Mouse (Mus musculus) forebrain, embryonic 14.5 days (tissue): Measurements from ENCODE around the gene Tctn3. TPM values are rescaled to one million over a fixed set of nuclear protein-coding genes. Genes with fewer than 3 reads are reported as not detected.
"Not testable (repeated sequence)": the region's sequence is repeated elsewhere in the genome, so short reads cannot be mapped to it uniquely, and the experiment has no call there.

Experiments used
- ATAC-seq: fragments of 200-750 bp; cut with Nextera tagmentation; 2 replicates; pipeline ENCODE4 v1.8.0; 2017; ENCODE audit warnings: mild to moderate bottlenecking, moderate library complexity
- DNase-seq: peaks from one replicate; pipeline ENCODE4 v3.0.0-alpha.2; 2015; ENCODE audit warnings: low spot score
- H3K27ac ChIP-seq: fragments of 300-500 bp; sonication (generic); 2 replicates; pipeline ENCODE4 v1.5.1; 2014; ENCODE audit warnings: low read depth, mild to moderate bottlenecking, control low read depth, low read length, moderate library complexity
- H3K27me3 ChIP-seq: fragments of 300-500 bp; sonication (generic); replicated peaks from 2 replicates; pipeline ENCODE4 v1.6.1; 2014; ENCODE audit warnings: low read length, control low read depth, mixed read lengths; ENCODE audit not compliant: control insufficient read depth, insufficient read depth
- H3K36me3 ChIP-seq: fragments of 300-500 bp; sonication (generic); 2 replicates; pipeline ENCODE4 v1.6.1; 2014; ENCODE audit warnings: low read length, control low read depth; ENCODE audit not compliant: control insufficient read depth, insufficient read depth
- H3K4me1 ChIP-seq: fragments of 300-500 bp; sonication (generic); 2 replicates; pipeline ENCODE4 v1.6.1; 2014; ENCODE audit warnings: antibody characterized with exemption, low read length, control low read depth; ENCODE audit not compliant: control insufficient read depth, insufficient read depth
- H3K4me2 ChIP-seq: fragments of 300-500 bp; sonication (generic); 2 replicates; pipeline ENCODE4 v1.6.1; 2014; ENCODE audit warnings: mild to moderate bottlenecking, control low read depth, low read length
- H3K4me3 ChIP-seq: fragments of 300-500 bp; sonication (generic); 2 replicates; pipeline ENCODE4 v1.5.1; 2014; ENCODE audit warnings: low read depth, low read length, control low read depth
- H3K9ac ChIP-seq: fragments of 300-500 bp; sonication (generic); 2 replicates; pipeline ENCODE4 v1.6.1; 2014; ENCODE audit warnings: mild to moderate bottlenecking, low read length, control low read depth, moderate library complexity
- H3K9me3 ChIP-seq: fragments of 300-500 bp; sonication (generic); replicated peaks from 2 replicates; pipeline ENCODE4 v1.6.1; 2016; ENCODE audit warnings: low read length, control low read depth, mixed read lengths; ENCODE audit not compliant: control insufficient read depth
- WGBS: fragments of 180-500 bp; shearing (Covaris S2); extraction: QIAGEN DNeasy Blood & Tissue Kit; methylation state at CpG from one replicate; pipeline ENCODE4 v1.1.7; 2014; 5-methylcytosine and 5-hydroxymethylcytosine counted together
- polyA plus RNA-seq: library from polyadenylated mRNA; unstranded; fragments of >200 nt; fragmentation: Nextera tagmentation; extraction: Ambion mirVana; gene quantifications from 2 replicates; pipeline ENCODE4 v1.2.1, GENCODE M21; 2014

The Tctn3 gene
- polyA plus RNA-seq, 1 experiment from 2014 or later, result 9.3 TPM

DNA sequence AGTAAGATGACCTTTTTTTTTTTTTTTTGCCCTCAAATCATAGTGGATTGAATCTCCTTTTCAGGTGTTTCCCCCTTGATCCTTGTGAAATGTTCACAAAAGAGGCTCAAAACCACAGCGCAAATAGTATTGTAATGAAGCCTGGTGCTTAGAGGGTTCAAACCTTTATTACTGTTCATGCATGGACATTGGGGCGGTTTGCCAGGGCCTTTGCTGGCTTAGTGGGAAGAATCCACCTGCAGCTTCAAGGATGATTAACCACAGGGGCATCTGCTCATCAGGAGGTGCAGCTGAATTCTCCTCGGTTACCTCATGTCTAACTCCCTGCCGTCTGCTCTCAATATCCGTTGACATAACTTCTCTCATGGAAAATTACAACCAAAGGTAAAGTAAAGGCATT, 20.6 kb upstream of the Tctn3 start:
- WGBS, result 87% methylated on average over 5 of the region's 5 CpGs
- no peaks in the 10 kb centered on the region for H3K27me3 ChIP-seq
- DNase-seq, result no peak
- no peaks in the 10 kb centered on the region for H3K9me3 ChIP-seq
- no peak for ATAC-seq
- no peak overlapping the region for H3K27ac ChIP-seq
- no peaks in the 10 kb centered on the region for H3K4me1 ChIP-seq
- H3K36me3 ChIP-seq, result no peaks in the 10 kb centered on the region
- H3K4me2 ChIP-seq, result no peak overlapping the region
- no peak overlapping the region for H3K9ac ChIP-seq
- H3K4me3 ChIP-seq, result no peak overlapping the region

DNA sequence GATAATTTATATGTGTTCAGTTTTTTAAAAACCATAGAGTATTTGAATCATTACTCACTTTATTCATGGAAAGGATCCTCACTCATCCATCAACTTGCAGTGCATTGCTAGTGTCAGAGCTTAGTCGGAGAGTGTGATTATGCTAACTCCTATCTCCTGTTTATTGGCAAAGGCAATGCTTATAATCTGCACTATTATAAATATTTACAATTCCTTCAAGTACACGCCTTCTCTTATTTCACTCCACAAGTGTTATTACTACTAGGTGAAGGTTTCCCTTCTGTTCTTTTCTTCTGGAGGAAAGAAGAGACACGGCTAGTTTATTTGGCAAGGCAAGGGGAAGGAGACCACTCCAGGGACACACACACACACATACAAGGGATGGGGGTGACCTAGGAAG, 20.2 kb upstream of the Tctn3 start:
- H3K36me3 ChIP-seq, result no peaks in the 10 kb centered on the region
- H3K9me3 ChIP-seq, result no peaks in the 10 kb centered on the region
- no peak overlapping the region for H3K27ac ChIP-seq
- no peak overlapping the region for H3K9ac ChIP-seq
- no peaks in the 10 kb centered on the region for H3K4me1 ChIP-seq
- no peak overlapping the region for H3K4me3 ChIP-seq
- ATAC-seq (no peak), DNase-seq (no peak)
- no peaks in the 10 kb centered on the region for H3K27me3 ChIP-seq
- WGBS, result 86% methylated on average over 3 of the region's 3 CpGs
- no peak overlapping the region for H3K4me2 ChIP-seq

DNA sequence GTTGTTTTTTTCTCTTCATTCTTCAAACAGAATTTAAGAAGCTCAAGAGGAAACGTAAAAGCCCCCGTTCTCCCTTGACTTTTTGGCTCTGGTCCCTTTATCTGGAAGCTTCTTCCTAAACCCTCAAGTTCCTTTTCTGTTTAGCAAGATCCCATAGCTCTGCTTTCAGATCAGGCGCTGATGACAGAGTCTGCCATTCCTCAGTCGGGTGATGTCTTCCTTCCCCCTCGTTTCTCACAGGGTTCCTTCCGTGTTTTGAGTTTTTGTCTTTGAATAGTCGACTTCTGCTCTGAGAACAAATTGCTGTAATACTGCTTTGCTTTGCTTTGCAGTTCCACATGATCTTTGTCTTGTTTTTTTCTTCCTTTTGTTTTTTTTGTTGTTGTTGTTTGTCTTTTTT, 18.6 kb upstream of the Tctn3 start:
- no peaks in the 10 kb centered on the region for H3K9me3 ChIP-seq
- no peak overlapping the region for H3K4me2 ChIP-seq
- WGBS, result 82% methylated on average over 7 of the region's 7 CpGs
- no peak overlapping the region for H3K27ac ChIP-seq
- H3K4me1 ChIP-seq, result no peaks in the 10 kb centered on the region
- H3K27me3 ChIP-seq, result no peaks in the 10 kb centered on the region
- H3K36me3 ChIP-seq, result no peaks in the 10 kb centered on the region
- H3K4me3 ChIP-seq, result no peak overlapping the region
- no peak for DNase-seq
- ATAC-seq, result no peak
- H3K9ac ChIP-seq, result no peak overlapping the region

DNA sequence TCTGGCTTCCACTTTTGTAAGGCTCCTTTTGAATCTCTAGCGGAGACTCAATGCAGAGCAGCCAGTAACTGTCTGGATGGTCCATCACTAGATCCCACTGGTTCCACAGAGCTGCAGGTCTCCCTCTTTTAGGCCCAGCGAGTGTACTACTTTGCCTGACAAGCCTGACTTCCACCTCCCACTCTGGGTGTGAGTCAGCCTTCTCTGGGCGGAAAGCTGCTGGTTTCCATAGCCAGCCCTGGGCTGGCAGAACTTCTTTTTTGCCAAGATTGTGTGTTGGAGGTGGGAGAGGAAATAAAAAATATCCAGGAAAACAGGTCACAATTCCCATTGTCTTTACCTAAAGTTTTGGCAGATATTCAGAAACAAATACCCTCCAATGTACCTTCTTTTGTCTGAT, 18.1 kb upstream of the Tctn3 start:
- Histone ChIP-seq H3K36me3 (no peaks in the 10 kb centered on the region), H3K27ac (no peak overlapping the region), H3K4me1 (no peaks in the 10 kb centered on the region), H3K9ac (no peak overlapping the region), H3K4me2 (no peak overlapping the region), H3K27me3 (no peaks in the 10 kb centered on the region), H3K9me3 (no peaks in the 10 kb centered on the region), H3K4me3 (no peak overlapping the region)
- DNase-seq (no peak), ATAC-seq (no peak)
- 90% methylated on average over 3 of the region's 3 CpGs for WGBS

DNA sequence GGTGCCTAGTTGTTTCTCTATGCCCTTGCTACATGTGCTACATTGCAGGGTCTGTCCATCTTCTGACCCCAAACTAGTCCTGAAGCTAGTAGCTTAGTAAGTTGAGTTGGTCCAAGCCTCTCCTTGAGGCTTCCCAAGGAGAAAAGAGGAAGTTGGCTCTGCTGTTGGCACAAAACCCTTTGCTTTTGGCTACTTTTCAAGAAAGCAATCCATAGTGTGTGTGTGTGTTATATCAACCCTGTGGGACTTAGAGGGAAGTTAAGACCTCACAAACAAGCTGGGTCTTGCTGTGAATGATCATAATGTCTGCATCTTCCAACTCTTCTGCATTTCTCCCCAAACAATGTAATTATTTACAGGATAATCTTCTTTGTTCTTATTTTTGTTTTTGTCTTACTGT, 16.9 kb upstream of the Tctn3 start:
- H3K4me2 ChIP-seq, result no peak overlapping the region
- H3K4me3 ChIP-seq, result no peak overlapping the region
- no peaks in the 10 kb centered on the region for H3K4me1 ChIP-seq
- H3K27ac ChIP-seq, result no peak overlapping the region
- no peaks in the 10 kb centered on the region for H3K9me3 ChIP-seq
- H3K27me3 ChIP-seq, result no peaks in the 10 kb centered on the region
- ATAC-seq (no peak), DNase-seq (no peak)
- no peak overlapping the region for H3K9ac ChIP-seq
- no peaks in the 10 kb centered on the region for H3K36me3 ChIP-seq

DNA sequence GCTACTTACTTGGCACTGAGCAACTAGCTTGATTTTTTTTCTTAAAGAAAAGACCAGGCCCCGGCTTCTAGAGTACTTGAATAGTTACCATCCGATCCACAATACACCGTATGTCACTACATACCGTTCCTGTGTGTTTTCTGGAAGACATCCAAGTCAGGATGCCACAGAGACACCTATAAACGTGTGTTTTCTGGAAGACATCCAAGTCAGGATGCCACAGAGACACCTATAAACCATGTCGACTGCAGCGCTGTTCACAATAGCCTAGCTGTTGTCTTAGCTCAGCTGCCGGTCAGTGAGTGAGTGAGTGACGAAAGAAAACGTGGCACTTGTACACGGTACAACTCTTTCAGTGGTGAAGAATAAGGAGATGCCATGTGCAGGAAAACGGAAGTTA, 13.9 kb upstream of the Tctn3 start:
- DNase-seq, result no peak

DNA sequence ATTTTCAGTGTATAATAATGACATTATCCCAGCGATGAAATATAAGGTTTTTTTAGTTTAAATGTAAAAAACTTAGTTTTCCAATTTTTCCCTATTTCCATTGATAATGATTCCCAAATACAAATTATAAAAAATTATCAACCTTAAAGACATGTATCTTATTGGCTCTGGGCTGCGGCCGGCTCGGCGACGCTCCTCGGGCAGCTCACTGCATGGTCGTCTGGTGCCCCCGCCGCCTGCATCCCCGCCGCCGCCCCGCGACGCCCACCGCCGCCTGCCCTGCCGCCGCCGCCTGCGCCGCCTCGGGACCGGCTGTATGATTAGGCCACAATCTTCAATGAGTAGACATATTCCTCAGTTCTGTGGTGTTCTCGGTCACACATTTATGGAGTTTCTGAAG, 9.6 kb upstream of the Tctn3 start:
- H3K27ac ChIP-seq, H3K4me3 ChIP-seq, ATAC-seq, H3K4me2 ChIP-seq, DNase-seq, H3K36me3 ChIP-seq, H3K9ac ChIP-seq, H3K9me3 ChIP-seq, H3K27me3 ChIP-seq, H3K4me1 ChIP-seq: not testable (repeated sequence)
- WGBS, result 58% methylated on average over 12 of the region's 26 CpGs

More for the DNA sequence above, 13.9 kb upstream of the Tctn3 start:
- Histone ChIP-seq H3K36me3 (no peaks in the 10 kb centered on the region), H3K9me3 (no peaks in the 10 kb centered on the region), H3K9ac (no peak overlapping the region), H3K4me1 (no peaks in the 10 kb centered on the region), H3K27ac (no peak overlapping the region), H3K4me3 (no peak overlapping the region), H3K27me3 (no peaks in the 10 kb centered on the region), H3K4me2 (no peak overlapping the region)
- ATAC-seq, result no peak
- WGBS, result 65% methylated on average over 12 of the region's 12 CpGs

DNA sequence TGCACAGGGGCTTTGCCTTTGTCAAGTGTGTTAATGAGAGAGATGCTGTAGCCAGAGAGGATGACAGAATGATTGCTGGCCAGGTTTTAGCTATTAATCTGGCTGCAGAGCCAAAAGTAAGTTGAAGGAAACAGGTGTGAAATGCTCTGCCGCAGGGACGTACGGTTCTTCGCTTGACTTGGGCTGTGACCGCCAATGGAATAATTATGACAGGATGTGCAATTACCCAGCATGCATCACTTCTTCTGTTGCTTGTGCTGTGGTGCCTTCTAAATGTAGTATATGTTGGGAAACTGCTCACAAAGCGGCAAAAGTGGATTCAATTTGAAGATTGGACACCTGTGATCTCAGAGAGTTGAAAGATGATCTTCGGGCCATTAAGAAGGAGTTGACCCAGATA, 4.0 kb upstream of the Tctn3 start:
- H3K27ac ChIP-seq, result no peak overlapping the region
- ATAC-seq (no peak), DNase-seq (no peak)
- H3K9ac ChIP-seq, result no peak overlapping the region
- no peaks in the 10 kb centered on the region; the same call in 1 of the 2 replicates for H3K9me3 ChIP-seq
- 92% methylated on average over 7 of the region's 7 CpGs for WGBS
- no peaks in the 10 kb centered on the region for H3K36me3 ChIP-seq
- no peak overlapping the region for H3K4me3 ChIP-seq
- H3K4me1 ChIP-seq, result peaks cover 5% of the 10 kb centered on the region
- no peaks in the 10 kb centered on the region for H3K27me3 ChIP-seq
- H3K4me2 ChIP-seq, result no peak overlapping the region

DNA sequence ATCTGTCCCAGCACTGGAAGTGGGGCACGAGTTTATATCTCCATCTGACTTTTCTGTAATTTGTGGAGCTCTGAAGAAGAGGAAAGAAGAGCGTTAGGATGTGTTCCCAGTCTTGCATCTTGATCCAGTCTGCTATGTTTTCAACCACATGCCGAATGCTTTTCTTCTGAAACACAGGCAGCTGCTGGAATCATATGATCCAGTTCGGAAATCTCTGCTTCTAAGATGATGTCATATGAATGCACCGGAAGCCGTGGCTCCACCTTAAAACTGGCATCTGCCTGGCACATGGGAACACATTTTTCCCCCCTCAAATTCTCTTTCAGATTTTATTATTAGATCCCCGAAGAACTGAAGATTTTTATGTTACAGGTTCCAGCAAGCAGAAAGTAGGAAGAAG, 2.8 kb upstream of the Tctn3 start:
- Histone ChIP-seq H3K9ac (no peak overlapping the region), H3K4me3 (no peak overlapping the region), H3K4me2 (no peak overlapping the region), H3K4me1 (peaks cover 5% of the 10 kb centered on the region), H3K36me3 (no peaks in the 10 kb centered on the region), H3K27me3 (no peaks in the 10 kb centered on the region), H3K9me3 (no peaks in the 10 kb centered on the region), H3K27ac (no peak overlapping the region)
- DNase-seq (no peak), ATAC-seq (no peak)
- WGBS, result 91% methylated on average over 7 of the region's 7 CpGs

DNA sequence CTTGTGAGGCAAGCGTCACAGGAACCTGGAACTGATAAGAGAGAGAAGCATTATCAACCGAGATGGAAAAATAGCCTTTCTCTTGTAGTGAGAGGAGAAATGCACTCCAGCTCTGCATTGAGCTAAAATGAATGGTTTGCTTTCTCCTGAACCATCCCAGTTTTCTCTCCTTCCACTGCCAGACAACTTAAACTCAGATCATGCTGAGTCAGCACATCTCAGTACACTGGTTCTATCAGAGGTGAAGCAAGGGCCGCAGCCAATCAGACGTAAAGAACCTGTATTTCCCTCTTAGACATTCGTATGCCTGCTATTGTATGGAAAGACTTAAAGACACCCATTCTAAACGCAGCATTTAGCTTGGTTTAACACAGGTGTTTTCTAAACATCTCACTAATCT, 4.4 kb downstream of the Tctn3 start:
- Histone ChIP-seq H3K36me3 (peaks cover 52% of the 10 kb centered on the region), H3K27ac (no peak overlapping the region), H3K9me3 (no peaks in the 10 kb centered on the region), H3K4me2 (no peak overlapping the region), H3K27me3 (no peaks in the 10 kb centered on the region), H3K4me3 (no peak overlapping the region), H3K4me1 (peaks cover 5% of the 10 kb centered on the region), H3K9ac (no peak overlapping the region)
- DNase-seq (no peak), ATAC-seq (no peak)
- WGBS, result 93% methylated on average over 6 of the region's 6 CpGs
